Mouse (Mus musculus) ovary, postnatal 14 days (tissue): ENCODE results near the gene Gm13276.
"Not testable (repeated sequence)": the region's sequence is repeated elsewhere in the genome, so short reads cannot be mapped to it uniquely, and the experiment has no call there.

Experiments
- DNase-seq: peaks from one replicate; pipeline ENCODE4 v3.0.0; 2022; ENCODE audit warnings: low spot score

The Gm13276 gene

DNA sequence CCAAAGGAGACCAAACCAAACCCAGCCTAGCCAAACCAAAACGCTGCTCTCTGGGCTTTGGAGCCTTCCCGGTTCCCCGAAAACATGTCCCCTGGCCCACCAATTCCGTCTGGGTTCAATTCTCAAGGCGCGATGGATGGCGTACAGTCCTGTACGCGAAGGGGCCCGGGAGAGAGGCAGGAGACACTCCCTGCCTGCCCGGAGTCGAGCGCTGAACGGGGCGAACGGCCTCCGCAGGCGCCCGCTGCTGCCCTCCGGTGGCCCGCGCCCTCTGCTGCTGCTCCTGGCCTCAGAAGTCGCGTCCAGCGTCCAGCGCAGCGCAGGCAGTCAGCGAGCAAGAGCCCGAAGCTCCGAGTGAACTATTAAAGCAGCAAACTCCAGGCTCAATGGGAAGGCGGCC is 3.2 kb upstream of the Gm13276 start:
- not testable (repeated sequence) for DNase-seq

DNA sequence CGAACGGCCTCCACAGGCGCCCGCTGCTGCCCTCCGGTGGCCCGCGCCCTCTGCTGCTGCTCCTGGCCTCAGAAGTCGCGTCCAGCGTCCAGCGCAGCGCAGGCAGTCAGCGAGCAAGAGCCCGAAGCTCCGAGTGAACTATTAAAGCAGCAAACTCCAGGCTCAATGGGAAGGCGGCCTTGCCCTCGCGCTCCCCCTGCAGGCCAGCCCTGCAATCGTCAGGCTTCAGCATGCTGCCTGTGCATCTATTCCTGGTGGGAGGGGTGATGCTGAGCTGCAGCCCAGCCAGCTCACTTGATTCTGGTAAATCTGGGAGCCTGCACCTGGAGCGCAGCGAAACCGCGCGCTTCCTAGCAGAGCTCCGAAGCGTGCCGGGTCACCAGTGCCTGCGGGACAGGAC is 2.9 kb downstream of the Gm13276 start, which contains the start of gene Gm13277:
Gm13277 (plus strand) TSS at position 231 of the 400 bp plus-strand sequence.
- peak; percentile 42 for DNase-seq

DNA sequence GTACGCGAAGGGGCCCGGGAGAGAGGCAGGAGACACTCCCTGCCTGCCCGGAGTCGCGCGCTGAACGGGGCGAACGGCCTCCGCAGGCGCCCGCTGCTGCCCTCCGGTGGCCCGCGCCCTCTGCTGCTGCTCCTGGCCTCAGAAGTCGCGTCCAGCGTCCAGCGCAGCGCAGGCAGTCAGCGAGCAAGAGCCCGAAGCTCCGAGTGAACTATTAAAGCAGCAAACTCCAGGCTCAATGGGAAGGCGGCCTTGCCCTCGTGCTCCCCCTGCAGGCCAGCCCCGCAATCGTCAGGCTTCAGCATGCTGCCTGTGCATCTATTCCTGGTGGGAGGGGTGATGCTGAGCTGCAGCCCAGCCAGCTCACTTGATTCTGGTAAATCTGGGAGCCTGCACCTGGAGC is 5.7 kb downstream of the Gm13276 start, which contains the start of gene Gm13278:
Gm13278 (plus strand) TSS at position 301 of the 400 bp plus-strand sequence.
- DNase-seq, result not testable (repeated sequence)

DNA sequence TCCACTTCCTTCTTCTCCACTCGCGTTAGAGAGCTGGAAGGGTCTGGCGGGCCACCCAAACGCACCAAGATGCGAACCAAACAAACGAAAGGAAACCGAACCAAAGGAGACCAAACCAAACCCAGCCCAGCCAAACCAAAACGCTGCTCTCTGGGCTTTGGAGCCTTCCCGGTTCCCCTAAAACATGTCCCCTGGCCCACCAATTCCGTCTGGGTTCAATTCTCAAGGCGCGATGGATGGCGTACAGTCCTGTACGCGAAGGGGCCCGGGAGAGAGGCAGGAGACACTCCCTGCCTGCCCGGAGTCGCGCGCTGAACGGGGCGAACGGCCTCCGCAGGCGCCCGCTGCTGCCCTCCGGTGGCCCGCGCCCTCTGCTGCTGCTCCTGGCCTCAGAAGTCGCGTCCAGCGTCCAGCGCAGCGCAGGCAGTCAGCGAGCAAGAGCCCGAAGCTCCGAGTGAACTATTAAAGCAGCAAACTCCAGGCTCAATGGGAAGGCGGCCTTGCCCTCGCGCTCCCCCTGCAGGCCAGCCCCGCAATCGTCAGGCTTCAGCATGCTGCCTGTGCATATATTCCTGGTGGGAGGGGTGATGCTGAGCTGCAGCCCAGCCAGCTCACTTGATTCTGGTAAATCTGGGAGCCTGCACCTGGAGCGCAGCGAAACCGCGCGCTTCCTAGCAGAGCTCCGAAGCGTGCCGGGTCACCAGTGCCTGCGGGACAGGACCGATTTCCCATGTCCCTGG is 8.6 kb downstream of the Gm13276 start, which contains the start of gene Gm13275:
Gm13275 (plus strand) TSS at position 552 of the 740 bp plus-strand sequence.
- DNase-seq, result peak; percentile 73

DNA sequence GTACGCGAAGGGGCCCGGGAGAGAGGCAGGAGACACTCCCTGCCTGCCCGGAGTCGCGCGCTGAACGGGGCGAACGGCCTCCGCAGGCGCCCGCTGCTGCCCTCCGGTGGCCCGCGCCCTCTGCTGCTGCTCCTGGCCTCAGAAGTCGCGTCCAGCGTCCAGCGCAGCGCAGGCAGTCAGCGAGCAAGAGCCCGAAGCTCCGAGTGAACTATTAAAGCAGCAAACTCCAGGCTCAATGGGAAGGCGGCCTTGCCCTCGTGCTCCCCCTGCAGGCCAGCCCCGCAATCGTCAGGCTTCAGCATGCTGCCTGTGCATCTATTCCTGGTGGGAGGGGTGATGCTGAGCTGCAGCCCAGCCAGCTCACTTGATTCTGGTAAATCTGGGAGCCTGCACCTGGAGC is 11.6 kb downstream of the Gm13276 start, which contains the start of gene Gm13279:
Gm13279 (plus strand) TSS at position 301 of the 400 bp plus-strand sequence.
- DNase-seq, result not testable (repeated sequence)

DNA sequence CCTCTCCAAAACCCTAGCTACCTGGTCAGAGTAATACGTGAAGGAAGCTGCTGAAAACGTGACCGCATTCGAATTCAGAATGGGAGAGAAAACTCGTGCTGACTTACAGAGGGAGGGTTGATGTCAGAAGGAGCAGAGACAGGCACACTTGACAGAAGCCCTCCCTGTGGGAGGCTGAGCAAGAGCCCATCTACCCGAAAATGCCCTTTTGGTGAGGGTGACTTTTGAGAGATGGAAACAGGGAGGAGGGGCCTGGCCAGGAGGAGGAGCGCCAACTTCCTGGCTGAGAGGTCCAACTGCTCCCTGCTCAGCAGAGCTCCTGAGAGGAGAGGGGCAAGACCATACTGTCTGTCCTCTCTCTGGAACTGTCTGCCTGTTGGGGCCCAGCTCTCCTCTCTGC is 13.9 kb downstream of the Gm13276 start, which contains the start of gene Gm13285:
Gm13285 (plus strand) TSS at position 301 of the 400 bp plus-strand sequence.
- not testable (repeated sequence) for DNase-seq

DNA sequence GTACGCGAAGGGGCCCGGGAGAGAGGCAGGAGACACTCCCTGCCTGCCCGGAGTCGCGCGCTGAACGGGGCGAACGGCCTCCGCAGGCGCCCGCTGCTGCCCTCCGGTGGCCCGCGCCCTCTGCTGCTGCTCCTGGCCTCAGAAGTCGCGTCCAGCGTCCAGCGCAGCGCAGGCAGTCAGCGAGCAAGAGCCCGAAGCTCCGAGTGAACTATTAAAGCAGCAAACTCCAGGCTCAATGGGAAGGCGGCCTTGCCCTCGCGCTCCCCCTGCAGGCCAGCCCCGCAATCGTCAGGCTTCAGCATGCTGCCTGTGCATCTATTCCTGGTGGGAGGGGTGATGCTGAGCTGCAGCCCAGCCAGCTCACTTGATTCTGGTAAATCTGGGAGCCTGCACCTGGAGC is 17.4 kb downstream of the Gm13276 start, which contains the start of gene Gm13287:
Gm13287 (plus strand) TSS at position 301 of the 400 bp plus-strand sequence.
- DNase-seq, result not testable (repeated sequence)

DNA sequence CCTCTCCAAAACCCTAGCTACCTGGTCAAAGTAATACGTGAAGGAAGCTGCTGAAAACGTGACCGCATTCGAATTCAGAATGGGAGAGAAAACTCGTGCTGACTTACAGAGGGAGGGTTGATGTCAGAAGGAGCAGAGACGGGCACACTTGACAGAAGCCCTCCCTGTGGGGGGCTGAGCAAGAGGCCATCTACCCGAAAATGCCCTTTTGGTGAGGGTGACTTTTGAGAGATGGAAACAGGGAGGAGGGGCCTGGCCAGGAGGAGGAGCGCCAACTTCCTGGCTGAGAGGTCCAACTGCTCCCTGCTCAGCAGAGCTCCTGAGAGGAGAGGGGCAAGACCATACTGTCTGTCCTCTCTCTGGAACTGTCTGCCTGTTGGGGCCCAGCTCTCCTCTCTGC is 19.7 kb downstream of the Gm13276 start, which contains the start of gene Gm13288:
Gm13288 (plus strand) TSS at position 301 of the 400 bp plus-strand sequence.
- DNase-seq, result not testable (repeated sequence)

DNA sequence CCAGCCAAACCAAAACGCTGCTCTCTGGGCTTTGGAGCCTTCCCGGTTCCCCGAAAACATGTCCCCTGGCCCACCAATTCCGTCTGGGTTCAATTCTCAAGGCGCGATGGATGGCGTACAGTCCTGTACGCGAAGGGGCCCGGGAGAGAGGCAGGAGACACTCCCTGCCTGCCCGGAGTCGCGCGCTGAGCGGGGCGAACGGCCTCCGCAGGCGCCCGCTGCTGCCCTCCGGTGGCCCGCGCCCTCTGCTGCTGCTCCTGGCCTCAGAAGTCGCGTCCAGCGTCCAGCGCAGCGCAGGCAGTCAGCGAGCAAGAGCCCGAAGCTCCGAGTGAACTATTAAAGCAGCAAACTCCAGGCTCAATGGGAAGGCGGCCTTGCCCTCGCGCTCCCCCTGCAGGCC is 20.3 kb downstream of the Gm13276 start:
- peak; percentile 6 for DNase-seq

DNA sequence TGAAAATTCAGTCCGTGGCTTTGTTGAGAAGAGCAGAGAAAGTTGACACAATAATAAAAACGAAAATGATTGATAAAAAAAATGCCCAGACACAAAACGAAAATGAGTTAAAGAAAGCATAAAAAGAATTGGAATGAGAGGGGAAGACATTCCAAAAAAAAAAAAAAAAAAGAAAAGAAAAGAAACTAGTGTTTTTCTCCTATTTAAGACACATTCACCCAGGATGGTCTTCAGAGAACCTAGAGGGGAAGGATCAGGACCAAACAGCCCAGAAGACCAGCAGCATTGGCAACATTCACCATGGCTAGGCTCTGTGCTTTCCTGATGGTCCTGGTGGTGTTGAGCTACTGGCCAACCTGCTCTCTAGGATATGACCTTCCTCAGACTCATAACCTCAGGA is 30.4 kb downstream of the Gm13276 start, which contains the start of gene Ifna7:
Ifna7 (plus strand) TSS at position 301 of the 400 bp plus-strand sequence.
- DNase-seq, result no peak

DNA sequence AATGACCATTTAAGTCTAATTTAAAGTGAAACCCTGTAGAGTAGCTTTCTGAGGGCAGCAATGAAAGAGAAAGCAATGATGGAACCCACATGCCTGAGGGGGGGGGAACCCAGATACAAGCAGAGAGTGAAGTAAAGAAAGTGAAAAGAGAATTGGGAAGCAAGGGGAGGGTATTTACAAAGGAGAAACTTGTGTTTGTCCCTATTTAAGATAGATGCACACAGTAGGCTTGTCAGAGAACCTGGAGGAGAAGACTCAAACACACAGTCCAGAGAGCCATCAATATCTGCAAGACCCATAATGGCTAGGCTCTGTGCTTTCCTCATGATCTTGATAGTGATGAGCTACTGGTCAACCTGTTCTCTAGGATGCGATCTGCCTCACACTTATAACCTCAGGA is 34.1 kb downstream of the Gm13276 start, which contains the start of gene Ifna11:
Ifna11 (plus strand) TSS at position 301 of the 400 bp plus-strand sequence.
- DNase-seq, result no peak

DNA sequence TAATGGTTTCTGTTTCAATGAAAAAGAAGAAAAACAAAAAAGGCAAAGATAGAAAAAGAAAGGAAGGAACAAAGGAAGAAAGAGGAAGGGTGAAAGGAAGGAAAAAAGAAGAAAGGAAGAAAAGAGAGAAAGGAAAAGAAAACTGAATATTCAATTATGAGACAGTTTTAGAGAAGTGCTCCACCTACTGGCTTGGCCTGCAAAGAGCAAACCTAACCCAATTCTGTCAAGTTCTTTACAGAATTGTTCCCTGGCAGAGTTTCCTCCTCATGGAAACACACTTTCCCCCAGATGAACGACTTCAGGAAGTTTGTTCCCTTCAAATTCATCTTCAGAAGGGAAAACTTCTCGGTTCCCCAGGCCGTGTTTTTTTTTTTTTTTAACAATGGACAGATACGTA is 37.5 kb downstream of the Gm13276 start:
- DNase-seq, result no peak

DNA sequence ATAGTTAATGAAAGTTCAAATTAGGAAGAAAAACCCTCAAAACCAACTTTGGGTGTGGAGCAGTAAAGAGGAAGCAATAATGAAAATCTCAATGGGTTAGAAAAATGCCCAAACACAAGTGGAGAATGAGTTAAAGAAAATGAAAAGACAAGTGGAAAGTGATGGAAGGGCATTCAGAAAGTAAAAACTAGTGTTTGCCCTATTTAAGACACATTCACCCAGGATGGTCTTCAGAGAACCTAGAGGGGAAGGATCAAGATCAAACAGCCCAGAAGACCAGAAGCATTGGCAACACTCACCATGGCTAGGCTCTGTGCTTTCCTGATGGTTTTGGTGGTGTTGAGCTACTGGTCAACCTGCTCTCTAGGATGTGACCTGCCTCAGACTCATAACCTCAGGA is 41.6 kb downstream of the Gm13276 start, which contains the start of gene Ifna6:
Ifna6 (plus strand) TSS at position 301 of the 400 bp plus-strand sequence.
- not testable (repeated sequence) for DNase-seq

DNA sequence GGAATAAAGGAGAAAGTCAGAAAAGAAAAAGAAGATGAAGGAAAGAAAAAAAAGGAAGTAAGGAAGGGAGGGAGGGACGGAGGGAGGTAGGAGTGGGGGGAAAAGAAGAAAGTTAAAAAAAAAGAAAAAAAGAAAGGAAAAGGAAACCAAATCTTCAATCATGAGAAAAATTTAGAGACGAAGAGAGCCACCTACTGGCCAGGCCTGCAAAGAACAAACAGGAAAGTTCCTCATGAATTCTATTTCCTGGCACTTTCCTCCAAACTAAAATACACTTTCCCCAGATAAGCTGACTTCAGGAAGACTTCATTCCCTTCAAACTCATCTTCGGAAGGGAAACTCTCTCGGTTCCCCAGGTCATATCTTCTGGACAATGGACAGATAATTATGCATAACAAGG is 45.0 kb downstream of the Gm13276 start:
- peak; percentile 3 for DNase-seq

DNA sequence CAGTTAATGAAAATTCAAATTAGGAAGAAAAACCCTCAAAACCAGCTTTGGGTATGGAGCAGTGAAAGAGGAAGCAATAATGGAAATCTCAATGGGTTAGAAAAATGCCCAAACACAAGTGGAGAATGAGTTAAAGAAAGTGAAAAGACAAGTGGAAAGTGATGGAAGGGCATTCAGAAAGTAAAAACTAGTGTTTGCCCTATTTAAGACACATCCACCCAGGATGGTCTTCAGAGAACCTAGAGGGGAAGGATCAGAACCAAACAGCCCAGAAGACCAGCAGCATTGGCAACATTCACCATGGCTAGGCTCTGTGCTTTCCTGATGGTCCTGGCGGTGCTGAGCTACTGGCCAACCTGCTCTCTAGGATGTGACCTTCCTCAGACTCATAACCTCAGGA is 49.7 kb downstream of the Gm13276 start, which contains the start of gene Ifna5:
Ifna5 (plus strand) TSS at position 301 of the 400 bp plus-strand sequence.
- DNase-seq, result not testable (repeated sequence)
